Comparison of ENCODE assay signal across 8 mouse cellular contexts in the genomic region with DNA sequence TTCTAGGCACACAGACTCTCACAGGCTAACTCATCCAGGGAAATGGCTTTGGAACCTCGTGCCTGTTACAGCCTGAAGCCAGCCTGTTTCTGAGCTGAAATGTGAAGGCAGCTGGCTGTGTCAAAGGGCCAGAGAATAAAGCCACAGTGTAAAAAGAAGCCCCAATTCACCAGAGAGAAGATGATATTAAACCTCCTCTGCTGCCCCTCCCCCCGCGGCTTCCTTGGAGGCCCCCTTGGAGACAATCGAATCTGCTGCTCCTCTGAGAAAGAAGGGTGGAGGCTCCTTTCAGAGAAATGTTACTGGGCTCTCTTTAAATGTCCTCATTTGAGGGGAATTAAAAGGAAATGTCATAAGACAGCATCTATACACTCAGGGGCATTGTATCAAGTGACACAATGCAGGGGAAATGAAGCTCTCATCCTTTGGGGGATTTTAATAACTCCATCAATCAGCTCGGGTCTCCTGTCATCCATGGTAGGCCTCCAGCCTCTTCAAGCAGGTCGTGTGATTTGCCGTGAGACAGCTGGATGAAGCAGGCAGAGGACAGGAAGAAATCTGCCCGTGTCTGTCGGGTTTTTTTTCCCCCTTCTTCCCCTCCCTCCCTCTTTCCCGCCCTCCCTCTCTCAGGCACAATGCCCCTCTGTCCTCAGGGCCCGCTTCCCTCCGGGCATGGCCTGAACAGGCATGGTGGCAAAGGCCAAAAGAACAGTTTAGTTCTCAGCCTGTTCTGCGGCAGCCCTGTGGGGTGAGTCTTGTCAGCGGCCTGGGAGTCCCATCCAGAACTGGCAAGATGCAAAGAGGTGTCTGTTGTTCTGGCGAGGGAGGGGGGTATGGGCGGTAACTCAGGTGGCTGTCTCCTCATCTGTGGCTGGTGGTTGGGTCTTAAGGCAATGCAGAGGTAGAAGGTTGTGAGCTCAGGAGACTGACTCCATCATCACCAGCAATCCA.
DNase-seq lines count a peak whose midpoint lies in the region; ATAC-seq and TF ChIP-seq lines count a peak whose summit lies in the region.

No protein-coding gene starts in this region.

- 26% methylated on average over 16 of the region's 16 CpGs for WGBS in kidney, embryonic 14.5 days
- WGBS in embryonic facial prominence, embryonic 15.5 days, result 17% methylated on average over 16 of the region's 16 CpGs
- 29% methylated on average over 16 of the region's 16 CpGs for WGBS in limb, embryonic 14.5 days

- H3K27ac ChIP-seq in kidney, embryonic 14.5 days (ENCODE audit: low read depth, low read length), result no peak overlapping the region
- 0 out of 2 replicates have a peak overlapping the region, but pooled peaks have one; percentile 34 for H3K27ac ChIP-seq in embryonic facial prominence, embryonic 15.5 days (replicated peaks)
- H3K27ac ChIP-seq in limb, embryonic 14.5 days (replicated peaks; ENCODE audit: low read depth, low read length), result no peak overlapping the region

- no peak for TF ChIP-seq POLR2A in limb, embryonic 14.5 days (IDR thresholded peaks at IDR 0.05; ENCODE audit: borderline replicate concordance, extremely low read depth, insufficient read depth, insufficient read length)

- no peaks in the 10 kb centered on the region for H3K9me3 ChIP-seq in kidney, embryonic 14.5 days (ENCODE audit: control insufficient read depth, low read length)
- no peaks in the 10 kb centered on the region for H3K9me3 ChIP-seq in E14TG2a.4 (ENCODE audit: low read length)
- no peaks in the 10 kb centered on the region for H3K9me3 ChIP-seq in embryonic facial prominence, embryonic 15.5 days (replicated peaks)
- H3K9me3 ChIP-seq in limb, embryonic 14.5 days (ENCODE audit: control insufficient read depth, low read length), result no peaks in the 10 kb centered on the region

- no peak for DNase-seq in kidney, adult 9 months
- DNase-seq in limb, embryonic 14.5 days (ENCODE audit: low spot score), result no peak
- DNase-seq in thymus, postnatal 25 days, result peak; percentile 47
- DNase-seq in ovary, postnatal 36 days (ENCODE audit: low spot score), result no peak
- DNase-seq in right cerebral cortex, adult 2 months (ENCODE audit: low spot score in 2 of 2), result no peak

- H3K4me1 ChIP-seq in kidney, embryonic 14.5 days (ENCODE audit: control insufficient read depth, insufficient read depth, low read length), result peaks cover 6% of the 10 kb centered on the region; the same call in 1 of the 2 replicates
- peaks cover 32% of the 10 kb centered on the region for H3K4me1 ChIP-seq in E14TG2a.4 (replicated peaks; ENCODE audit: low read depth, low read length)
- H3K4me1 ChIP-seq in embryonic facial prominence, embryonic 15.5 days, result peaks cover 56% of the 10 kb centered on the region
- H3K4me1 ChIP-seq in limb, embryonic 14.5 days (ENCODE audit: control insufficient read depth, insufficient read depth, low read length), result peaks cover 31% of the 10 kb centered on the region

- H3K4me2 ChIP-seq in kidney, embryonic 14.5 days (replicated peaks; ENCODE audit: low read depth, low read length), result no peak overlapping the region
- H3K4me2 ChIP-seq in embryonic facial prominence, embryonic 15.5 days (replicated peaks), result no peak overlapping the region
- H3K4me2 ChIP-seq in limb, embryonic 14.5 days (replicated peaks; ENCODE audit: low read depth, low read length, severe bottlenecking), result no peak overlapping the region

- no peaks in the 10 kb centered on the region for H3K36me3 ChIP-seq in kidney, embryonic 14.5 days (ENCODE audit: control insufficient read depth, insufficient read depth, low read length)
- no peaks in the 10 kb centered on the region for H3K36me3 ChIP-seq in E14TG2a.4 (ENCODE audit: insufficient read depth, low read length)
- H3K36me3 ChIP-seq in embryonic facial prominence, embryonic 15.5 days, result no peaks in the 10 kb centered on the region
- no peaks in the 10 kb centered on the region for H3K36me3 ChIP-seq in limb, embryonic 14.5 days (ENCODE audit: control insufficient read depth, insufficient read depth, low read length)

- H3K4me3 ChIP-seq in kidney, embryonic 14.5 days (ENCODE audit: low read length), result no peak overlapping the region
- peak overlapping the region; percentile 32; the same call in 1 of the 2 replicates for H3K4me3 ChIP-seq in E14TG2a.4 (replicated peaks; ENCODE audit: low read length)
- no peak overlapping the region for H3K4me3 ChIP-seq in embryonic facial prominence, embryonic 15.5 days (replicated peaks)
- H3K4me3 ChIP-seq in limb, embryonic 14.5 days (replicated peaks; ENCODE audit: low read length), result no peak overlapping the region

- no peaks in the 10 kb centered on the region for H3K27me3 ChIP-seq in kidney, embryonic 14.5 days (ENCODE audit: control insufficient read depth, insufficient read depth, low read length)
- peaks cover 51% of the 10 kb centered on the region for H3K27me3 ChIP-seq in E14TG2a.4 (ENCODE audit: insufficient read depth, low read length)
- peaks cover 9% of the 10 kb centered on the region; the same call in 1 of the 2 replicates for H3K27me3 ChIP-seq in embryonic facial prominence, embryonic 15.5 days
- no peaks in the 10 kb centered on the region for H3K27me3 ChIP-seq in limb, embryonic 14.5 days (ENCODE audit: control insufficient read depth, insufficient read depth, low read length)

- TF ChIP-seq CTCF in E14TG2a.4 (conservative IDR thresholded peaks at IDR 0.05; ENCODE audit: low read length), result no peak

- ATAC-seq in kidney, embryonic 14.5 days (ENCODE audit: low FRiP score, low TSS enrichment), result peak; percentile 55; the same call in 1 of the 2 replicates
- ATAC-seq in embryonic facial prominence, embryonic 15.5 days (ENCODE audit: insufficient number of reproducible peaks, low FRiP score, low TSS enrichment, low read depth), result no peak
- ATAC-seq in limb, embryonic 14.5 days (ENCODE audit: low FRiP score, low read depth), result peak; percentile 21; the same call in 1 of the 2 replicates

- no peak overlapping the region for H3K9ac ChIP-seq in kidney, embryonic 14.5 days (ENCODE audit: low read depth, low read length)
- H3K9ac ChIP-seq in embryonic facial prominence, embryonic 15.5 days, result no peak overlapping the region
- H3K9ac ChIP-seq in limb, embryonic 14.5 days (ENCODE audit: low read depth, low read length, severe bottlenecking), result no peak overlapping the region
